Mouse (Mus musculus): Measurements from ENCODE around the gene Lekr1.

DNA sequence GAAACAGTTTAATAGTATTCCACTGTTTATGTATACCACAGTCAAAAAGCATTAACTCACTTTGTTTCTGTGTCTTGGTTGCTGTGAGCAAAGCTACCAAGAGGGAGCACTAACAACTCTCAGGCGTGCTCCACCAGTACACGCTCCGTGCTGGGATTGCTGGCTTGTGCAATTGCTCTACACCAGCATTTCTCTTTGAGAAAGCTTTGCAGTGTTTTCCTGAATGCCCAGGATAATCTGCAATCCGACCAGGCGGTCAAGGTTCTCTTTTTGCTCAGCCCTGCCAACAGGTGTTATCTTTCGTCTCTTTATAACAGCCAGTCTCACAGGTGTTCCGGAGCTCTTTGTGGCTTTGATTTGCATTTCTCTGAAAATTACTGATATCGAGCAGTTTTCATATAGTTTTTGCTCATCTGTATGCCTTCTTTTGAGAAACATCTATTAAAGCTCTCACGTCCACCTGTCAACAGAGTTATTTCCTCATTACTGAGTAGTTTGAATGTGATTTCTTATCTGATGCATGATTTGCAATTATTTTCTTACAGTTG, 36.4 kb upstream of the Lekr1 start:
- TF ChIP-seq CTCF (IDR thresholded peaks at IDR 0.05; ENCODE audit: extremely low read depth, insufficient read length, insufficient replicate concordance, low read depth, low read length) (no peak), POLR2A (IDR thresholded peaks at IDR 0.05; ENCODE audit: low read depth, low read length) (no peak)

All from small intestine, adult 2 months (tissue).